Mouse (Mus musculus) megakaryocyte, embryonic 14.5 days (primary cell): ENCODE measurements around the gene Mycbpap. TPM values are rescaled to one million over a fixed set of nuclear protein-coding genes. Genes with fewer than 3 reads are reported as not detected.

Experiments used
- H3K27me3 ChIP-seq: replicated peaks from 2 replicates; pipeline ENCODE3; 2012; ENCODE audit warnings: inconsistent platforms
- H3K36me3 ChIP-seq: replicated peaks from 2 replicates; pipeline ENCODE3; 2012; ENCODE audit warnings: low read length, inconsistent platforms, mixed read lengths
- H3K4me1 ChIP-seq: 2 replicates; pipeline ENCODE4 v1.6.1; 2012; ENCODE audit warnings: inconsistent platforms
- H3K4me3 ChIP-seq: replicated peaks from 2 replicates; pipeline ENCODE3; 2012; ENCODE audit warnings: moderate library complexity, mild to moderate bottlenecking, inconsistent platforms
- H3K9me3 ChIP-seq: 2 replicates; pipeline ENCODE4 v1.6.1; 2012; ENCODE audit warnings: inconsistent platforms
- FLI1 ChIP-seq: IDR thresholded peaks from 2 replicates; pipeline ENCODE4 v1.6.1; 2012; ENCODE audit warnings: low read length, inconsistent platforms, mixed read lengths
- GATA1 ChIP-seq: IDR thresholded peaks from 3 replicates; pipeline ENCODE4 v1.6.1; 2012; ENCODE audit warnings: mixed read lengths, low read length, inconsistent platforms, borderline replicate concordance
- polyA plus RNA-seq: library from polyadenylated mRNA; stranded (reverse); fragments of >175 nt; gene quantifications from 2 replicates; pipeline ENCODE4 v1.2.3, GENCODE M21; 2012; ENCODE audit warnings: low replicate concordance; ENCODE audit not compliant: insufficient read depth

Gene Mycbpap
- polyA plus RNA-seq, 1 experiment = not detected

DNA sequence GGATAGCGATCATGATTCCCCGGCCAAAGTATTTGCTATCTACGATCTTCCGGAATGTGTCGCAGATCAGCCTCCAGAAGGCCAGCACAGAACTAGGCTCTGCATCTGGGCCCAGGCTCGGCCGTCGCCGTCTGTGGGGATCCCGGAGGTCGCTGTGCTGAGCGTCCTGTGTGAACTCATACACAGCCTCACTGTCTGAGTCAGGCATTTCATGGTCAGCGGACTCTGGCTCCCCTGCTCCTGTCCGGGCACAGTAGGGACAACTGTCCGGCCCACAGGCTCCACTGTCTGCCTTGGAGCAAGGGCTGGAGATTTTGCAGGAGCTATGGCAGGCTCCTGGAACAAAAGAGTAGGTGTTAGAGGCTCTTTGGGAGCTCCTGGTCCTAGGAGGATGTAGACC is 64.5 kb downstream of the Mycbpap start:
- H3K4me1 ChIP-seq = no peaks in the 10 kb centered on the region

DNA sequence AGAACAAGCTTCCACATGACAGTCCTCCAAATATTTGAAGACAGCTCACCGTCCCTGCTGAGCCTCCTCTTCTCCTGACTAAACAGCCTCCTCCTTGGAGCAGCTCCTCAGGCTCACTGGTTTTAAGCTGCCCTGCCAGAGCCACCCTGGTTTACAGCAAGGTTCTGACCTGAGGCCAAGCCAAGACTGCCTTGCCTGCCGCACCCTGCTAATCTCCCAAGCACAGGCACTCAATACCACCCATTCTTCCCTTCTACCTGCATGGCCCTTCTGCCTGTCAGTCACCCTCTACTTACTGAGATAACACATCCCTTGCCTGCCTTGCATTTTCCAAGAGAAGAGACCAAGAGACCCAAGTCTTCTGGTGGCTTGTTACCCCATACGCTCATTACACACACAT is 65.2 kb downstream of the Mycbpap start:
- no peaks in the 10 kb centered on the region for H3K4me1 ChIP-seq
- H3K27me3 ChIP-seq = peaks cover 89% of the 10 kb centered on the region

More for the DNA sequence above, 64.5 kb downstream of the Mycbpap start:
- Histone ChIP-seq H3K36me3 (no peaks in the 10 kb centered on the region), H3K9me3 (no peaks in the 10 kb centered on the region), H3K27me3 (peaks cover 89% of the 10 kb centered on the region), H3K4me3 (no peak overlapping the region)
- no peak for TF ChIP-seq FLI1
- TF ChIP-seq GATA1 = no peak

DNA sequence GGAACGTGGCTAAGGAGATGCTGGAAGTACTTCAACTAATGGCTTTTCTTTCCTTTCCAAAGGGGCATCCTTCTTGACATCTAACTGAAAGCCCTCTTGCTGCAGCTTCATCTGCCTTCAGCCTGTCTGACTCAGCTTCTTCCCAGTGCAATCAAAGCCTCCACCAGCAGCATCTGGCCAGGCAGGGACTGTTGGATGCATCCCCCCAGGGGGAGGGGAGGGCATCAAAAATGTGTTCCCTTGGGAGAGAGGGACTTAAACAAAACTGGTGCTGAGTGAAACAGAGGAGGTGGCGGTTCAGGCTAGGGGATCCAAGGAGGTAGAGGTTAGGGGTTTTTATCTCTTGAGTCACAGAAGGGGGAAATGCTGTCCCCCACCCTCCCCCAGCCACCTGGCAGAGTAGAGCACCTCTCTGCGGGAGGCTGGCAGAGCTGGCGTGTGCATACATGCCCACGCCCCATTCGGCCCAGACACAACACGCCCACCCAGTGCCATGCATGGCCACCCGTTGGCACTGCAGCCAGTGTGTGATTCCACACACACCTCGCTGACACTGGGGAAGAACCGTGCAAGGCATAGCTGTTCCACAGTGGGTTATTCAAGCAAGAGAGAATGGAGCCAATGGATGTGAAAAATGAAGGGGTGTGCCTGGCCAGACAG is 66.3 kb downstream of the Mycbpap start:
- TF ChIP-seq GATA1 = no peak
- no peak for TF ChIP-seq FLI1
- H3K27me3 ChIP-seq = peaks cover 89% of the 10 kb centered on the region
- no peaks in the 10 kb centered on the region for H3K36me3 ChIP-seq
- H3K9me3 ChIP-seq = no peaks in the 10 kb centered on the region
- H3K4me3 ChIP-seq = no peak overlapping the region
- no peaks in the 10 kb centered on the region for H3K4me1 ChIP-seq

More for the DNA sequence above, 65.2 kb downstream of the Mycbpap start:
- H3K9me3 ChIP-seq = no peaks in the 10 kb centered on the region
- TF ChIP-seq GATA1 = no peak
- TF ChIP-seq FLI1 = no peak
- no peaks in the 10 kb centered on the region for H3K36me3 ChIP-seq
- H3K4me3 ChIP-seq = no peak overlapping the region

DNA sequence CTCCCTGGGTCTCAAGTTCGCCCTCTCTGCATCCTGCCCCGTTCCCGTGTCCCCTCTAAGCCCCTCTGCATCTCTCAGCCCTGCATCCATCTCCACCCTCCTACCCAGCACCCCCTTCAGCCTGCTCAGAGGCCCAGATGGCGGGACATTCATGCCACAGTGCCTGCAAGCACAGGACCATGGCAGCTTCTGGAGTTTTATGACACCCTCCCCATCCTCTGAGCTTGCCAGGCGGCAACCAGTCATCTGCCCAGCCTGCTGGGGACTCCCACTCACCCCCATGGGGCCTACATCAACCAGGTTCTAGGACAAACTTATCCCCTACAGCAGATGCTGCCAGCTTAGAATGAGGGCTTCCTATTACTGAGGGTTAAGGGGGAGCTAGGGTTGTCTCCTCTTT is 66.8 kb downstream of the Mycbpap start:
- TF ChIP-seq FLI1 = no peak
- Histone ChIP-seq H3K4me1 (no peaks in the 10 kb centered on the region), H3K27me3 (peaks cover 93% of the 10 kb centered on the region), H3K4me3 (no peak overlapping the region), H3K36me3 (no peaks in the 10 kb centered on the region), H3K9me3 (no peaks in the 10 kb centered on the region)

Other genes with a start within 250 kb of the Mycbpap start
- not detected in 2 replicates for gene Gm21885, start 239.9 kb downstream of the Mycbpap start, polyA plus RNA-seq
- 2.8 and 22.3 TPM in 2 replicates for gene Luc7l3, start 199.8 kb downstream of the Mycbpap start, polyA plus RNA-seq
- gene Ankrd40, start 193.7 kb downstream of the Mycbpap start, polyA plus RNA-seq = 32.7 and 40.6 TPM in 2 replicates
- 6.3 TPM in 1 of 2 replicates, not detected in the other for gene Abcc3, start 128.7 kb downstream of the Mycbpap start, polyA plus RNA-seq
- gene Cacna1g, start 47.5 kb downstream of the Mycbpap start, polyA plus RNA-seq = not detected in 2 replicates
- gene Spata20, start 35.6 kb downstream of the Mycbpap start, polyA plus RNA-seq = not detected in 2 replicates
- gene Epn3, start 21.8 kb downstream of the Mycbpap start, polyA plus RNA-seq = not detected in 2 replicates
- 0.92 and 2.2 TPM in 2 replicates for gene Rsad1, start 27.5 kb upstream of the Mycbpap start, polyA plus RNA-seq
- gene Chad, start 43.3 kb upstream of the Mycbpap start, polyA plus RNA-seq = 0.45 TPM in 1 of 2 replicates, not detected in the other
- gene Acsf2, start 80.1 kb upstream of the Mycbpap start, polyA plus RNA-seq = 12.9 and 26.6 TPM in 2 replicates
- 85.5 and 96.0 TPM in 2 replicates for gene Lrrc59, start 108.0 kb upstream of the Mycbpap start, polyA plus RNA-seq
- 5.8 and 93.0 TPM in 2 replicates for gene Mrpl27, start 132.0 kb upstream of the Mycbpap start, polyA plus RNA-seq
- gene Eme1, start 132.2 kb upstream of the Mycbpap start, polyA plus RNA-seq = 6.0 and 9.3 TPM in 2 replicates
- 5.2 and 18.2 TPM in 2 replicates for gene Xylt2, start 155.8 kb upstream of the Mycbpap start, polyA plus RNA-seq
- not detected in 2 replicates for gene Gm11541, start 182.8 kb upstream of the Mycbpap start, polyA plus RNA-seq
- not detected in 2 replicates for gene Cdc34b, start 220.0 kb upstream of the Mycbpap start, polyA plus RNA-seq